Mouse (Mus musculus) C2C12 (cell line): ENCODE measurements around the gene Dab2ip. TPM values are rescaled to one million over a fixed set of nuclear protein-coding genes. Genes with fewer than 3 reads are reported as not detected.

ENCODE experiments used
- H3K27me3 ChIP-seq: one replicate; pipeline ENCODE4 v1.6.1; 2011; ENCODE audit not compliant: control insufficient read depth, insufficient read depth, insufficient read length
- H3K36me3 ChIP-seq: one replicate; pipeline ENCODE4 v1.6.1; 2011; ENCODE audit not compliant: control insufficient read depth, insufficient read depth
- H3K4me3 ChIP-seq: one replicate; pipeline ENCODE4 v1.5.1; 2011; ENCODE audit warnings: mild to moderate bottlenecking, control low read depth; ENCODE audit not compliant: poor library complexity, insufficient read depth, severe bottlenecking
- H3K79me2 ChIP-seq: one replicate; pipeline ENCODE4 v1.6.1; 2011; ENCODE audit not compliant: control insufficient read depth, insufficient read depth
- H3K79me3 ChIP-seq: one replicate; pipeline ENCODE4 v1.6.1; 2011; ENCODE audit warnings: low read depth, control low read depth
- H3ac ChIP-seq: one replicate; pipeline ENCODE3; 2011; ENCODE audit warnings: low read depth; ENCODE audit not compliant: control insufficient read depth, insufficient read length
- CEBPB ChIP-seq: IDR thresholded peaks from one replicate; pipeline ENCODE4 v1.6.1; 2011; ENCODE audit warnings: low read depth, mild to moderate bottlenecking, control low read depth, moderate library complexity
- CTCF ChIP-seq: IDR thresholded peaks from one replicate; pipeline ENCODE4 v1.5.1; 2011; ENCODE audit not compliant: control insufficient read depth, insufficient read depth, insufficient read length
- FOSL1 ChIP-seq: IDR thresholded peaks from one replicate; pipeline ENCODE4 v1.8.0; 2011; ENCODE audit warnings: mild to moderate bottlenecking, low read length; ENCODE audit not compliant: poor library complexity, insufficient read depth, severe bottlenecking
- MAX ChIP-seq: IDR thresholded peaks from one replicate; pipeline ENCODE4 v1.6.1; 2011; ENCODE audit warnings: mild to moderate bottlenecking, control low read depth
- MYOD1 ChIP-seq: IDR thresholded peaks from one replicate; pipeline ENCODE4 v1.6.1; 2011; ENCODE audit warnings: low read depth; ENCODE audit not compliant: control insufficient read depth, insufficient read length
- MYOG ChIP-seq: IDR thresholded peaks from one replicate; pipeline ENCODE4 v1.6.1; 2011; ENCODE audit not compliant: control insufficient read depth, insufficient read length; ENCODE audit errors: extremely low read depth
- USF1 ChIP-seq: IDR thresholded peaks from one replicate; pipeline ENCODE4 v1.6.1; 2011; ENCODE audit warnings: low read depth, mild to moderate bottlenecking, control low read depth, moderate library complexity
- long read RNA-seq, 2 experiments: library from polyadenylated mRNA; unstranded; transcript quantifications; one replicate each; pipeline ENCODE4 v2.0.0; 2019 to 2020
- polyA plus RNA-seq: library from polyadenylated mRNA; unstranded; fragments of >200 nt; fragmentation: generic; extraction: Trizol; gene quantifications from one replicate; pipeline ENCODE4 v1.2.1, GENCODE M21; 2012; ENCODE audit warnings: missing spikeins

Dab2ip gene
- polyA plus RNA-seq, result 27.9 TPM
- long read RNA-seq, experiment 1, partial matches to known transcripts, result 1 of 6 reads
- long read RNA-seq, experiment 1, other reads (novel, unspliced or antisense), result 5 of 6 reads
- long read RNA-seq, experiment 2, full-length matches to known transcripts, result 1 of 32 reads
- long read RNA-seq, experiment 2, partial matches to known transcripts, result 20 of 32 reads
- long read RNA-seq, experiment 2, other reads (novel, unspliced or antisense), result 11 of 32 reads

GRCm38 (mm10) chr2:35557911-35558825 is at the start of gene Dab2ip:
TSS of gene Dab2ip (plus strand) at chr2:35558266.
- TF ChIP-seq MYOG, result no peak
- TF ChIP-seq CTCF, result no peak
- no peak for TF ChIP-seq FOSL1
- no peak for TF ChIP-seq MAX
- TF ChIP-seq CEBPB, result no peak
- no peak for TF ChIP-seq MYOD1
- TF ChIP-seq USF1, result no peak
- H3K79me2 ChIP-seq, result no peaks in the 10 kb centered on the region
- H3ac ChIP-seq, result no peak within 1 kb of the TSS
- no peaks in the 10 kb centered on the region for H3K79me3 ChIP-seq
- no peaks in the 10 kb centered on the region for H3K36me3 ChIP-seq
- H3K4me3 ChIP-seq, result no peak within 1 kb of the TSS
- H3K27me3 ChIP-seq, result no peaks in the 10 kb centered on the region

- no peaks in the 10 kb centered on the region for H3K79me2 ChIP-seq
- H3K36me3 ChIP-seq, result no peaks in the 10 kb centered on the region
- H3ac ChIP-seq, result no peak overlapping the region
- H3K27me3 ChIP-seq, result no peaks in the 10 kb centered on the region
- no peak overlapping the region for H3K4me3 ChIP-seq
- TF ChIP-seq CTCF, result no peak
- no peak for TF ChIP-seq MYOG
- TF ChIP-seq MAX, result peak; percentile 24
- TF ChIP-seq CEBPB, result no peak
- no peak for TF ChIP-seq MYOD1
- TF ChIP-seq FOSL1, result no peak
- H3K79me3 ChIP-seq, result no peaks in the 10 kb centered on the region
Measured at GRCm38 (mm10) chr2:35508597-35509342, 49.3 kb upstream of the Dab2ip start.

GRCm38 (mm10) chr2:35509343-35509667 is 48.8 kb upstream of the Dab2ip start:
- H3K4me3 ChIP-seq, result no peak overlapping the region
- H3ac ChIP-seq, result no peak overlapping the region
- H3K27me3 ChIP-seq, result no peaks in the 10 kb centered on the region
- TF ChIP-seq CTCF, result no peak
- no peak for TF ChIP-seq CEBPB
- TF ChIP-seq USF1, result no peak
- TF ChIP-seq MYOG, result no peak
- TF ChIP-seq MAX, result no peak
- no peak for TF ChIP-seq FOSL1
- TF ChIP-seq MYOD1, result no peak
- H3K79me3 ChIP-seq, result no peaks in the 10 kb centered on the region
- no peaks in the 10 kb centered on the region for H3K79me2 ChIP-seq
- no peaks in the 10 kb centered on the region for H3K36me3 ChIP-seq

GRCm38 (mm10) chr2:35509888-35510287 is 48.2 kb upstream of the Dab2ip start:
- H3K27me3 ChIP-seq, result no peaks in the 10 kb centered on the region
- TF ChIP-seq MYOD1, result no peak
- TF ChIP-seq CTCF, result no peak
- TF ChIP-seq CEBPB, result no peak
- no peak for TF ChIP-seq USF1
- TF ChIP-seq MYOG, result no peak
- no peak for TF ChIP-seq FOSL1
- TF ChIP-seq MAX, result no peak
- H3ac ChIP-seq, result no peak overlapping the region
- H3K36me3 ChIP-seq, result no peaks in the 10 kb centered on the region
- H3K79me2 ChIP-seq, result no peaks in the 10 kb centered on the region
- H3K79me3 ChIP-seq, result no peaks in the 10 kb centered on the region
- no peak overlapping the region for H3K4me3 ChIP-seq

GRCm38 (mm10) chr2:35510920-35511319 is 47.1 kb upstream of the Dab2ip start:
- H3K36me3 ChIP-seq, result no peaks in the 10 kb centered on the region
- no peak overlapping the region for H3K4me3 ChIP-seq
- H3ac ChIP-seq, result no peak overlapping the region
- H3K27me3 ChIP-seq, result no peaks in the 10 kb centered on the region
- TF ChIP-seq CEBPB, result no peak
- no peak for TF ChIP-seq CTCF
- TF ChIP-seq USF1, result no peak
- TF ChIP-seq MYOD1, result no peak
- no peak for TF ChIP-seq FOSL1
- TF ChIP-seq MAX, result no peak
- no peak for TF ChIP-seq MYOG
- no peaks in the 10 kb centered on the region for H3K79me2 ChIP-seq
- H3K79me3 ChIP-seq, result no peaks in the 10 kb centered on the region
